Mouse (Mus musculus): ENCODE data around the gene Vmn1r64. TPM values are rescaled to one million over a fixed set of nuclear protein-coding genes. Genes with fewer than 3 reads are reported as not detected.
"Not testable (repeated sequence)": the region's sequence is repeated elsewhere in the genome, so short reads cannot be mapped to it uniquely, and the experiment has no call there.

Gene Vmn1r64
- not detected in 2 replicates for polyA plus RNA-seq (2015; fragmentation: Nextera tagmentation; extraction: Ambion mirVana)

- no peak for ATAC-seq (ENCODE audit: insufficient number of reproducible peaks, low FRiP score, low TSS enrichment, low read depth)
- no peaks in the 10 kb centered on the region for H3K36me3 ChIP-seq
- no peaks in the 10 kb centered on the region for H3K27me3 ChIP-seq
- H3K27ac ChIP-seq = no peak within 1 kb of the TSS
- H3K4me1 ChIP-seq = no peaks in the 10 kb centered on the region
- H3K9me3 ChIP-seq = peaks cover 4% of the 10 kb centered on the region; the same call in 1 of the 2 replicates
- H3K4me3 ChIP-seq = no peak within 1 kb of the TSS
- H3K4me2 ChIP-seq = no peak within 1 kb of the TSS
- H3K9ac ChIP-seq = no peak within 1 kb of the TSS
These were observed at the start of gene Vmn1r64 for GRCm38 (mm10) chr7:5884442-5884841. Gene Vmn1r64 (minus strand): TSS chr7:5884542.

GRCm38 (mm10) chr7:5899238-5899637 is 14.9 kb upstream of the Vmn1r64 start:
- no peaks in the 10 kb centered on the region for H3K4me1 ChIP-seq
- no peak overlapping the region for H3K27ac ChIP-seq
- H3K4me3 ChIP-seq = no peak overlapping the region
- no peak overlapping the region for H3K9ac ChIP-seq
- no peaks in the 10 kb centered on the region for H3K36me3 ChIP-seq
- H3K4me2 ChIP-seq = no peak overlapping the region
- H3K27me3 ChIP-seq = no peaks in the 10 kb centered on the region
- WGBS = 82% methylated on average over 4 of the region's 4 CpGs
- H3K9me3 ChIP-seq = peaks cover 16% of the 10 kb centered on the region; the same call in 1 of the 2 replicates
- ATAC-seq (ENCODE audit: insufficient number of reproducible peaks, low FRiP score, low TSS enrichment, low read depth) = no peak

- not testable (repeated sequence) for H3K4me3 ChIP-seq; H3K27ac ChIP-seq; ATAC-seq (ENCODE audit: insufficient number of reproducible peaks, low FRiP score, low TSS enrichment, low read depth); H3K4me2 ChIP-seq; H3K27me3 ChIP-seq; H3K9ac ChIP-seq; H3K36me3 ChIP-seq; H3K4me1 ChIP-seq
- 0 out of 2 replicates have a peak, but pooled peaks cover 11% of the 10 kb centered on the region for H3K9me3 ChIP-seq
- 66% methylated on average over 2 of the region's 2 CpGs for WGBS
These were observed 12.9 kb upstream of the Vmn1r64 start for GRCm38 (mm10) chr7:5897245-5897644.

Other genes with a start within 250 kb of the Vmn1r64 start
- gene Vmn1r62, start 210.9 kb downstream of the Vmn1r64 start, polyA plus RNA-seq (2015; fragmentation: Nextera tagmentation; extraction: Ambion mirVana) = not detected in 2 replicates
- gene Vmn1r63, start 79.1 kb downstream of the Vmn1r64 start, polyA plus RNA-seq (2015; fragmentation: Nextera tagmentation; extraction: Ambion mirVana) = not detected in 2 replicates
- not detected in 2 replicates for gene Vmn1r65, start 126.5 kb upstream of the Vmn1r64 start, polyA plus RNA-seq (2015; fragmentation: Nextera tagmentation; extraction: Ambion mirVana)
- not detected in 2 replicates for gene Nlrp4c, start 160.6 kb upstream of the Vmn1r64 start, polyA plus RNA-seq (2015; fragmentation: Nextera tagmentation; extraction: Ambion mirVana)